Mouse (Mus musculus) midbrain, embryonic 16.5 days (tissue): ENCODE data around the gene Rarg. TPM values are rescaled to one million over a fixed set of nuclear protein-coding genes. Genes with fewer than 3 reads are reported as not detected.

Experiments used
- ATAC-seq: fragments of 200-750 bp; cut with Nextera tagmentation; 2 replicates; pipeline ENCODE4 v1.8.0; 2017; ENCODE audit warnings: moderate TSS enrichment
- H3K27ac ChIP-seq: fragments of 300-500 bp; sonication (generic); 2 replicates; pipeline ENCODE4 v1.5.1; 2014; ENCODE audit warnings: mild to moderate bottlenecking, low read length, mixed read lengths
- H3K27me3 ChIP-seq: fragments of 300-500 bp; sonication (generic); 2 replicates; pipeline ENCODE4 v1.6.1; 2014; ENCODE audit warnings: low read depth, low read length, mixed read lengths; ENCODE audit not compliant: control insufficient read depth, insufficient read depth
- H3K36me3 ChIP-seq: fragments of 300-500 bp; sonication (generic); 2 replicates; pipeline ENCODE4 v1.6.1; 2014; ENCODE audit warnings: mild to moderate bottlenecking, low read length, moderate library complexity, mixed read lengths; ENCODE audit not compliant: control insufficient read depth, insufficient read depth
- H3K4me1 ChIP-seq: fragments of 300-500 bp; sonication (generic); 2 replicates; pipeline ENCODE4 v1.6.1; 2014; ENCODE audit warnings: mild to moderate bottlenecking, low read length, mixed read lengths; ENCODE audit not compliant: control insufficient read depth, insufficient read depth
- H3K4me2 ChIP-seq: fragments of 300-500 bp; sonication (generic); 2 replicates; pipeline ENCODE4 v1.6.1; 2014; ENCODE audit warnings: mild to moderate bottlenecking, low read length, mixed read lengths
- H3K4me3 ChIP-seq: fragments of 300-500 bp; sonication (generic); 2 replicates; pipeline ENCODE4 v1.5.1; 2014; ENCODE audit warnings: low read depth, mild to moderate bottlenecking, low read length, moderate library complexity, mixed read lengths
- H3K9ac ChIP-seq: fragments of 300-500 bp; sonication (generic); 2 replicates; pipeline ENCODE4 v1.6.1; 2014; ENCODE audit warnings: low read depth, low read length, mixed read lengths
- H3K9me3 ChIP-seq: fragments of 300-500 bp; sonication (generic); replicated peaks from 2 replicates; pipeline ENCODE4 v1.6.1; 2014; ENCODE audit warnings: mild to moderate bottlenecking, low read length, mixed read lengths; ENCODE audit not compliant: control insufficient read depth, poor library complexity, severe bottlenecking
- WGBS: fragments of 180-500 bp; shearing (Covaris S2); extraction: QIAGEN DNeasy Blood & Tissue Kit; methylation state at CpG from one replicate; pipeline ENCODE4 v1.1.7; 2014; 5-methylcytosine and 5-hydroxymethylcytosine counted together
- polyA plus RNA-seq: library from polyadenylated mRNA; unstranded; fragments of >200 nt; fragmentation: Nextera tagmentation; extraction: Ambion mirVana; gene quantifications from 2 replicates; pipeline ENCODE4 v1.2.1, GENCODE M21; 2015

Rarg gene
- polyA plus RNA-seq, 1 experiment from 2014 or later = 6.0 TPM

- 28% methylated on average over 12 of the region's 12 CpGs for WGBS
- H3K4me2 ChIP-seq = no peak overlapping the region
- peaks cover 41% of the 10 kb centered on the region for H3K27me3 ChIP-seq
- H3K27ac ChIP-seq = no peak overlapping the region
- no peak for ATAC-seq
- no peaks in the 10 kb centered on the region for H3K9me3 ChIP-seq
- H3K9ac ChIP-seq = no peak overlapping the region
- no peaks in the 10 kb centered on the region for H3K36me3 ChIP-seq
- H3K4me3 ChIP-seq = no peak overlapping the region
- H3K4me1 ChIP-seq = peaks cover 14% of the 10 kb centered on the region
These were observed 14.7 kb downstream of the Rarg start for GRCm38 (mm10) chr15:102242404-102243228.

GRCm38 (mm10) chr15:102240607-102241006, 16.7 kb downstream of the Rarg start:
- ATAC-seq = no peak
- H3K4me3 ChIP-seq = no peak overlapping the region
- no peak overlapping the region for H3K4me2 ChIP-seq
- no peak overlapping the region for H3K9ac ChIP-seq
- peaks cover 9% of the 10 kb centered on the region for H3K4me1 ChIP-seq
- H3K36me3 ChIP-seq = no peaks in the 10 kb centered on the region
- 90% methylated on average over 4 of the region's 4 CpGs for WGBS
- no peak overlapping the region for H3K27ac ChIP-seq
- no peaks in the 10 kb centered on the region for H3K9me3 ChIP-seq
- H3K27me3 ChIP-seq = peaks cover 39% of the 10 kb centered on the region

GRCm38 (mm10) chr15:102239851-102240250, 17.5 kb downstream of the Rarg start:
- H3K27ac ChIP-seq = no peak overlapping the region
- no peaks in the 10 kb centered on the region for H3K9me3 ChIP-seq
- no peak overlapping the region for H3K9ac ChIP-seq
- H3K4me2 ChIP-seq = no peak overlapping the region
- no peaks in the 10 kb centered on the region for H3K36me3 ChIP-seq
- WGBS = 73% methylated on average over 11 of the region's 11 CpGs
- peaks cover 1% of the 10 kb centered on the region for H3K4me1 ChIP-seq
- no peak overlapping the region for H3K4me3 ChIP-seq
- peaks cover 32% of the 10 kb centered on the region for H3K27me3 ChIP-seq
- ATAC-seq = no peak

- H3K27me3 ChIP-seq = peaks cover 29% of the 10 kb centered on the region
- no peak overlapping the region for H3K4me2 ChIP-seq
- no peak overlapping the region for H3K9ac ChIP-seq
- H3K9me3 ChIP-seq = no peaks in the 10 kb centered on the region
- no peaks in the 10 kb centered on the region for H3K36me3 ChIP-seq
- no peak overlapping the region for H3K4me3 ChIP-seq
- no peak overlapping the region for H3K27ac ChIP-seq
- WGBS = 8% methylated on average over 9 of the region's 9 CpGs
- ATAC-seq = peak; percentile 83; the same call in 1 of the 2 replicates
- H3K4me1 ChIP-seq = no peaks in the 10 kb centered on the region; the same call in 1 of the 2 replicates
These were observed 18.1 kb downstream of the Rarg start for GRCm38 (mm10) chr15:102239260-102239590.

- Histone ChIP-seq H3K9me3 (no peaks in the 10 kb centered on the region), H3K36me3 (no peaks in the 10 kb centered on the region), H3K4me3 (no peak overlapping the region), H3K9ac (no peak overlapping the region), H3K4me1 (no peaks in the 10 kb centered on the region; the same call in 1 of the 2 replicates), H3K27ac (no peak overlapping the region), H3K27me3 (peaks cover 24% of the 10 kb centered on the region), H3K4me2 (no peak overlapping the region)
- no peak for ATAC-seq
- 87% methylated on average over 14 of the region's 14 CpGs for WGBS
These were observed 18.6 kb downstream of the Rarg start for GRCm38 (mm10) chr15:102238543-102239259.

GRCm38 (mm10) chr15:102235371-102236027, 21.8 kb downstream of the Rarg start:
- no peak overlapping the region for H3K4me2 ChIP-seq
- H3K27me3 ChIP-seq = peaks cover 1% of the 10 kb centered on the region; the same call in 1 of the 2 replicates
- ATAC-seq = no peak
- no peaks in the 10 kb centered on the region; the same call in 1 of the 2 replicates for H3K4me1 ChIP-seq
- H3K4me3 ChIP-seq = no peak overlapping the region
- H3K36me3 ChIP-seq = no peaks in the 10 kb centered on the region
- WGBS = 16% methylated on average over 21 of the region's 21 CpGs
- H3K27ac ChIP-seq = no peak overlapping the region
- H3K9me3 ChIP-seq = no peaks in the 10 kb centered on the region
- H3K9ac ChIP-seq = peak overlapping the region; percentile 32; the same call in 1 of the 2 replicates

- no peaks in the 10 kb centered on the region for H3K9me3 ChIP-seq
- ATAC-seq = no peak
- no peak overlapping the region for H3K4me2 ChIP-seq
- no peaks in the 10 kb centered on the region for H3K27me3 ChIP-seq
- H3K4me1 ChIP-seq = no peaks in the 10 kb centered on the region; the same call in 1 of the 2 replicates
- WGBS = 13% methylated on average over 2 of the region's 2 CpGs
- no peak overlapping the region for H3K27ac ChIP-seq
- no peak overlapping the region for H3K4me3 ChIP-seq
- H3K36me3 ChIP-seq = no peaks in the 10 kb centered on the region
- H3K9ac ChIP-seq = no peak overlapping the region
These were observed 23.4 kb downstream of the Rarg start for GRCm38 (mm10) chr15:102233896-102234295.

- no peak for ATAC-seq
- Histone ChIP-seq H3K27me3 (no peaks in the 10 kb centered on the region), H3K9me3 (no peaks in the 10 kb centered on the region), H3K4me2 (no peak overlapping the region), H3K9ac (no peak overlapping the region), H3K4me3 (no peak overlapping the region), H3K27ac (no peak overlapping the region), H3K4me1 (no peaks in the 10 kb centered on the region; the same call in 1 of the 2 replicates), H3K36me3 (no peaks in the 10 kb centered on the region)
- WGBS = 89% methylated on average over 7 of the region's 7 CpGs
These were observed 24.6 kb downstream of the Rarg start for GRCm38 (mm10) chr15:102232764-102233163.
